Mouse (Mus musculus): ENCODE results near the gene Pank2.

GRCm38 (mm10) chr2:131233307-131234126, 28.8 kb upstream of the Pank2 start, which contains the start of gene Mavs:
- TF ChIP-seq ZNF384 (IDR thresholded peaks at IDR 0.05; ENCODE audit: low read depth, low read length) (no peak), MAFK (IDR thresholded peaks at IDR 0.05; ENCODE audit: insufficient read depth, low read depth, low read length) (no peak), HCFC1 (IDR thresholded peaks at IDR 0.05; ENCODE audit: borderline replicate concordance, insufficient read depth, low read length) (no peak), ZC3H11A (IDR thresholded peaks at IDR 0.05; ENCODE audit: borderline replicate concordance, low read depth, low read length) (no peak)

Data from ES-E14 (cell line).